Mouse (Mus musculus) left cerebral cortex, adult 11 months (tissue): ENCODE measurements around the gene 1810010D01Rik.
A peak's percentile ranks its signal among the peaks of the same experiment; 100 is the strongest.

Source experiments
- DNase-seq: peaks from one replicate; pipeline ENCODE4 v3.0.0; 2022; ENCODE audit warnings: low spot score

Gene 1810010D01Rik

DNA sequence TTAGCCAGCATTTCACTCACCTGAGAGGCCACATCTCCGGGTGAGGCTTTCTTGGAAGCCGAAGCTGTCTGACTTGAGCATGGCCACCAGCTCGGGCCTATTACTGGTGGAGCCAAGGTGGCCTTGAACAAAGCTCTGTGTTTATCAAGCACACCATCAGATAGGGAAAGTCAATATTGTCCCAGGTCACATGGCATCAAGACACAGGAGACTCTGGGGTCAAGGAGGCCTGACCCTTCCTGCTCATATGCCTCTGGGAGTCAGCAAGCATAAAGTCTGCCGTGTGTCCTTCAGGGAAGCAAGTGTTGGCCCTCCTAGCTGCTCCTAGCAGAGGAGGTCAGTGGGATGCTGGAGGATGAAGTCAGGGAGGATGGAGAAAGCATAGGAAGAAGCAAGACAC, at the start of gene 1810010D01Rik:
TSS of gene 1810010D01Rik (minus strand) at position 114 of the 400 bp plus-strand sequence.
- no peak for DNase-seq

DNA sequence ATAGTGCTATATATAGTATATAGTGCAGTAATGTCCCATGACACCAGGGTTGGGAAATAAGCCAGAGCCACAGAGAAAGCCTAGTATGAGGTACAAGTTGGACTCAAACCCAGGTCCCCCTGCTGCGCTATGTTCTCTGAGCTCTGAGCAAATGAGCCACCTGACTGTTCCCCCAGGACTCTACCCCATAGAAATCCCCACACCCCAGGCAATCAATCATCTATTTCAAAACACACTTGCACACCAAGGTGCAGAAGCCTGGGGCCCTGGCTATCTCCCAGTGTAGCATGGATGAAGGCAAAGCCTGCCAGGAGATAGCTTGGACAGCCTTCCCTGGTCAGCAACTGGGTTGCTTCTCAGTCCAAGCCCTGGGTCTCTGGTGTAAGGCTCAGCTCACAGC, 48.2 kb upstream of the 1810010D01Rik start:
- no peak for DNase-seq

DNA sequence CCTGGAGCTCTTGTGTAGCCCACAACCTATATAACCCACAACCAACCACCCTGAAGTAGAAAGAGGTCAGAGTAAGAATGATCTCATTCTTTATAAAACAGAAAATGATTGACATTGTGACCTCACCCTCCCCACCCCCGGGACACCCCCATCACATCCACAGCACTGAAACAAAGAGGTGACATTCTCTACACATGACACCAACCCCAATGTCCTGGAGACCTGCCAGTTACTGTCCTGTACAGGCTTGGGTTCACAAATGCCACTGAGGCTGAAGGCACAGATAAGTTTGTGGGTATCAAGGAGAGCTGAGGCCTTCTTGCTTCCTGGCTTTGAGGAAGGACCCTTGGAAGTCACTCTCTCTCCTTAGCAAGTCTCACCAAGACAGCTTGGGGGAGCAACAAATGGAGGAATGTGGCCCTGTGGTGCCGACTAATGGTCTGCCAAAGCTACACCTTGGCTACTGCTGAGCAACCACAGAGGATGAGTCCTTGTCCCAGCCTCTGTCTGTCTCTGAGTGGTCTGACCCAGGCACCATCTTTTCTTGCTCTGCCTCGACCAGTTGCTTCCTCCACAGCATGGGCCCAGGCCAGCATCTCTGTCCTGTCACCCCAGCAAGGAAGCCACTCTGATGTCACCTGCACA, 46.2 kb upstream of the 1810010D01Rik start:
- no peak for DNase-seq

DNA sequence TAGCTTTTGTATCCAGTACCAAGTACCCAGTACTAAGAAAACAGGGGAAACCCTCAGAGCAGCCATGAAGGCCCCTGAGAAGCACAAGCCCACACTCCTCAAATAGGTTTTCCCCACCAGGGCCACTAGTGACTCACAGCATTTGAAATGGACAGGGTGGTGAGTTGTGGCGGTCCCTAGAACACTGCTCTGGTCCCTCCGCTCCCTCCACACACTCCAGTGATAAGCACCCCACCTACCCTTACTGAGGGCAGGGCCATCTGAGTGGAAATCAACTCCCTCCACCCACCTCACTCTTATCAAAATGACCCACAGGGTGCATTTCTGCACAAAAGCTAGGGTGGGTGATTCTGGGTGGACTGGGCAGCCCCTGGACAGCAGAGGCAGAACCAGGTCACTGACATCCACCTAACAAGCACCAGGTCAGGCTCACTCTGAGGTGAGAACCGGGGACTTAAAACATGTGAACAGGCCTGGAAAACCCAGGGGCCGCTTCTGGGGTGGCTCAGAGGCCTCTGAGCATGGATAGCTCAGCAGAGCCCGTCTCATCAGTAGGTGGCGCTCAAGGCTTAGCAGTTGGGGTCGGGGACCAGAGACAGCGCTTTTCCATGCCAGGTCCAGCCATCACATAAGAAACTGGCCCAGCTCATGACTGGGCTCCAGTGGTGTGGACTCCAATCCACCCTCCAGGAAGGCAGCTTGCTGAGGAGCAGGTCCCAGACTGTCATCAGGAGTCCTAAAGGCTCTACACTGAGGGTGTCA, 45.0 kb upstream of the 1810010D01Rik start:
- DNase-seq = peak; percentile 59

DNA sequence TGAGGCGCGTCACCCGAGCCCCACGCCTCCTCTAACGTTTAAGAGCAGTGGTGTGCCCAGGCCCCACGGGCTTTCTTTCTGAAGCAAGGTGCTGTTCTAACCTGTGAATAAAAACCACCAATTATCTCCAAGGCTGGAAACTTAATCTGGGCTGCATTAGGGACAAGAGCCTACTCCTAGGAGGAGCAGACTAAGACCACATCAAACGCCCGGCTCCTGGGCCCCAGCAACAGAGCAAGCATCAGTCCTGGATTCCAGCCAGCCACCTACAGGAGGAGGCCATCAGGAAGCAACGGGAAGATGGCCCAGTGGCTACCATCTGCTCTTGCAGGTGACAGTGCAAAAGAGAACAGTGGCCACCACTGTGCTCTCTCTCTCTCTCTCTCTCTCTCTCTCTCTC, 42.3 kb upstream of the 1810010D01Rik start:
- DNase-seq = no peak

DNA sequence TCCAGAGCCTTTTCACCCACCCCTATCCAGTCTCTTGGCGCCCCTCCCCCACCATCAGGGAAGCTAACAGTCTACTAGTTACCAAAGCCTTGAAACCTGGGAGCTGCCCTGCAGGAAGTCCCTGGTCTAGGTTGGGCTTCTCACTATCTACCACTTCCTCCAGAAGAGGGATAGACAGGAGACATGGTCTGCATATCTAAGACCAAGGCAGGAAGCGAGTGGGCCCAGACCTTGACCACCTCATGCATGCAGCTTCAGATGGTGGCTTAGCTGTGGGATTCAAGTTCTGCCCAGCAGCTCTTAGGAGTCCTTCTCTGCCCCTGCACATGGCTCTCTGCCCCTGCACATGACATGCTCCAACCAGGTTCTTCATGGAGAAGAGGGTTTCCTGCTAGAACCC, 41.0 kb upstream of the 1810010D01Rik start:
- DNase-seq = no peak

DNA sequence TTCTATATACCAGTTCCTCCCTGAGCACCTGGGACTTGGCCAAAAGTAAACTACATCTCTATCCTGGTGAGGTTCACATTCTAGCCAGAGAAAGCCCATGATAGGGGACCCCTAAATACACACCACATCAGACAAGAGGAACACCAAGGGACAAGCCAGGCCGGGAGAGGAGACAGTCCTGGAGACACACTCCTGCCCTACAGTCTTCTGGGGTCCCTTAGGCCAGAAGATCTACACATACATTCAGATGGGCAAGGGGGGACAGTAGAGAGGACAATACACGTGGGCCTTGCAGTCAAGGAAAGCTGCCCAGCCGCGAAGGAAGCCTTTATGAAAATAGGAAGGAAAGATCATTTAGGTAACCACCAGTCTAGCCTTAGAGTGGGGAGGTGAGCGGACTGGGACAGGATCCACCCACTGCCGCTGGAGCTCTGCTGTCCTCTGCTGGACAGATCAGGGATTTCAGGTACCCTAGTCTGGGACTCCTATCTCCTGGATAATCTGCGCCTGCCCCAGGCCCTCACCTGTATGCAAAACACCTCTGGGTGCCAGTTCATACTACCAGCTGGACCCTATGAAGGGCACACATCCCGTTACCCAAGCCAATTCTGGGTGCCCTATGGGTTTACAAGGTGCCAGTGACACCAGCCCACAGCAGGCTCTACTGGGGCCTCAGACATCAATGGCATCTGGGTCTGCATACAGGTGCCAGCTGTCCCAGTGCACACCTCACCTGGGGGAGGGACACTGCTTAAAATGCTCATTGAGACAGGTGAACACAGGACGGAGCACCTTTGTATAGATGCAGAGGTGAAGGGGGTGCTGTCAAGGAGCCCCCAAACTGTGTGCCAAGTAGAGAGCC, 35.2 kb upstream of the 1810010D01Rik start:
- DNase-seq = peak; percentile 51

DNA sequence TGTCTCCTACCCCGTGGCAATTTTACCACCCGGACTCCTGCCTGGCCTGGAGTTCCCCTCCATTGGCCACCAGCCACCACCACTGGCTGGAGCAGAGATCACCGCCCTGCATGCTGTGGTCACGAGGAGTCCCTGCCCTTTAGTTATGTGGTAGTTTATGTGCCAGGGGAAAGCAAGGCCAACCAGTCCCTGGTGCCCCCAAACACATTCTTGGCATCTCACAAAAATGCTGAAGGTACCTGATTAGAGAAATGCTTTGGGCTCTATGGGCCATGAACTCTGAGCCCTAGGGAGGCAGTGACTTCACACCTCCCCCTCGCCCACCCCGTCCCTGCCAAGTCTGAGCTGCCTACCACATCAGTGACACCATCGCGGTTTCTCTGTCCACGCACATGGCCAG, 34.1 kb upstream of the 1810010D01Rik start:
- DNase-seq = no peak

DNA sequence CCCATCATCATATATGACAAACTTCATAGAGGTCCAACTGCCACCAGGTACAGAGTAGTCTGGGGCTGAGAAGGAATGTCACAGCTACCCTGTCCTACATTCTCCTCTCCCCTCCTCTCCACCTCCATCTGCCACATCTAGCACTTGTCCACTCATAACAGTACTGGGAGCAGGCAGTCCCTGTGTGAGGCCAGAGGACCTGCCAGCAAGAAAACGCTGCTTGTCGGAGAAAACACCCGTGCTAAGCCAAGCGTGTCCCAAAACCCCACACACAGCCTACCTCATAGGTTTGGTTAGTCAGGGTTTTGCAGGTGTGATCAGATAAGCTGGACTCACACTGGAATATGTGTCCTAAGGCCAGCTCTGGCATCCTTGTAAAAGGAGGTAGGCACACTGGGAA, 33.0 kb upstream of the 1810010D01Rik start:
- DNase-seq = no peak

DNA sequence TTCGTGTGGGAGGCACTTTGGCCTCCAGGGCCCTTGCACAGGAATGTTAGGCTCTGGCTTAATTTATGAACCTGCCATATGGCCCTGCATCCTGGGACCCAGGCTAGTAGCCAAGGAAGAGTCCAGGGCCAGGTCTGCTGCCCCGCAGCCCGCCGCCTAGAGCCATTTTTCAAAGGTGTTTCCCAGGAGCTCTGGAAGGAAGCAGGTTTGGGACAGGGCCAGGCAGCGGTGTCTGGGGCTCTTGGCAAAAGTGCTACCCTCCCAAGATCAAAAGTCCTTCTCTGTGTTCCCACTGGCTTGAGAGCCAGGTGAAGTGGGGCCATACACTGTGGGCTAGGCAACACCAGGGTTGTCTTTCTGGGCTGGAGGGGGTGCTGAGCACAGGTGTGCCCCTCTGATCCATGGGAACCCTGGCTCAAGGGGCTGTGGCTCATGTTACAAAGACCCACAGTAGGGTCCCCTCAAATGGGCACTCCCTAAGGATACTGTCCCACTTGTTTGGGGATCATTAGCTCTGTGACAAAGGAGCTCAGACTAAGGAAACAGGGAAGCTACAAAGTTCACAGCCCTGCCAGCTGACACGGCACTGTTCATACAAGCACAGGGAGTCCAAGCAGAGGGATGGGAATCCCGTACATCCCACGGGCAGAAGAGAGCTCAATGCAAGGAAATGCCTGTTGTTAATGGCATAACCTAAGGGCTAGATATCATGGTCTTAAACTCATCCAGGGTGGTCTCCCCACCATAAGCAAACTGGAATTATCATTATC, 32.0 kb upstream of the 1810010D01Rik start:
- DNase-seq = no peak

DNA sequence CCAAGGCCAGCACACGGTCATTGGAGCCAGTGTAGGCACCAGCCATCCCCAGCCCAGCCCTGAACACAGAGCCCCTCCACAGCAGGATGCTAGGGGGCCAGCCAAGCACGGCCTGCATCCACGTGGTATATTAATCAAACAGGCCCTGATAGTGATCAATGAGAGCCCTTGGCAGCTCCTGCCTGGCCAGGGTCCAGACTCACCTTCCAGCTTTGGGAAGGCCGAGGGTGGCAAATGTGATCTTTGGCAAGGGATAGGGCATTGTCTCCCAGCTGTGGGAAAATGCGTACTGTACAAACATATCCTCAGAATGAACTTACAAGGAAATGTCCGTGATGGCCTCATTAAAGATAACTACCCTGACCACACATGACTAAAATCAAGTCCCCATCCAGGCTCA, 31.2 kb upstream of the 1810010D01Rik start:
- DNase-seq = no peak

DNA sequence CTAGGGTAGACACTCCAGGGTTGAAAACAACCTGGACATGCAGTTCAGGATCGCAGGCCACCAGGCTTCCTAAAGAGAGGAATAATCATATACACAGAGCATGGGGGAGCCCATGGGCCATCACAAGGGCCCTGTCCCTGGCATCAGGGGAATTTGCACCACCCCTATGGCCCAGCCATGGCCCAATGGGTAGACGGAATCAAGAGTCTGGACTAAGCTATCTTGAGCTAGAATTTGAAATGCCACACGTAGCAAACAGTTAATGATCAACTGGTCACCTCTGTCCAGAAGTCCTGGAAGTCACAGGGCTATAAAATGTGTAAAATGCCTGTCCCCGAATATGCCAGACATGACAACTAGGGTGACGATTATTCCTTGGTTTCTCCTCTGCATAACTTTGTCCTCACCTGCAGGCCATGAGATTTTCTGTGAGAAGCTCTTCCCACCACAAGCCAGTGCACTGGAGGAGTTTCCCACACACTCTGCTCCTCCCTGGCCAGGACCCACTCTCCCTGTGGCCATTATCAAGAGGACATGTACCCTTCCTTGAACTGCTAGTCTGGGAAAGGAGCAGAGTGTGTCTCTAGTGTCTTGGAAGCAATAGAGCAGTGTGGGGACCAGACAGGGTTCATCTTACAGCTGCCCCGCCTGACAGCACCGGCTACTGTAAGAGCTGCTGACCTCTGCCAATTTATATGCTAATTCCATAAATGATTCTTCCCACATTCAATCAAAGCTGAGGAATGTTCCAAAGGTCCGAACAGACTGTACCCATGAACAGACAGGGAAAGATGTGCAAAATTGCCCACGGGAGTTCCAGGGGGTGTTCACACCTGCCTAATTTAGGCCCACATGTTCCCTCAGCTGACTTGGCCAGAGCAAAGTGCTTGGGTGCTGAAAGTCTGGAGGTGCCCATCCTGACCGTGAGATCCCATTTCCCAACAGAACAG, 27.2 kb upstream of the 1810010D01Rik start:
- DNase-seq = no peak

DNA sequence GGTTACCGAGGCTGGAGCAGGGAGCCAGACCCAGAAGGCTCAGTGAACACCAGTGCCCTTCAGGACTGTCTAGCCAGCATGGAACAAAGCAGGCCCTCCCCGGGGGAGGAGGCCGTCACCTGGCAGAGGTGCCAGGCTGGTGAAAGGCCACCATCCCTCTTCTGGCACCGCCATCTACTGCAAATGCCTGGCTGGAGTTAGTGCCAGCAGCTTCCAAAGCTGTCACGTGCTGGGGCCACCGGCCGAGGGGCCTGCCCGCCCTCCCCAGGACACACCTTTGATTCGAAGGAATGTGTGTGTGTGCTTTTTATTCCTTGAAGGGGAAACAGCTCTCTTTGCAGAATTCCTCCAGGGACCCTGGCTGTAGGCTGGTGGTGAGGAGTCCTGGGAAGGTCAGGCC, 23.7 kb upstream of the 1810010D01Rik start:
- no peak for DNase-seq

DNA sequence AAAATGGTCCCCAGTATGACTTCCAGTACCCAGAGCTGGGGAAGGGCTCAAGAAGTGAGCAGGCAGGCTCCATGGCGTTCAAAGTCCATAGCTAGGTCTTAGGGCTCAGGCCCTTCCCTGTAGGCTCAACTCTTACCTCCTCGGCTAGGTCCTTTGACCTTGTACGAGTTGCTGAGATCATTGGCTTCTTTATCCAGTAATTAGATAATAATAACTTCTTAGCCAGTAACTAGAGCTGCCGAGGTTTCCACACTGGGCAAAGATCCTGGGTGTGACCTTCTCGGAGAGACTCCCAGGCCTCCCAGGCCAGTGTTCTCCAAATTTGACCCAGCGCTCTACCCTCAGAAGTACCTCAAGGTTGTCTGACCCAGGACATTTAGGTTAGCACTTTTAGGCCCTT, 18.7 kb upstream of the 1810010D01Rik start:
- no peak for DNase-seq

DNA sequence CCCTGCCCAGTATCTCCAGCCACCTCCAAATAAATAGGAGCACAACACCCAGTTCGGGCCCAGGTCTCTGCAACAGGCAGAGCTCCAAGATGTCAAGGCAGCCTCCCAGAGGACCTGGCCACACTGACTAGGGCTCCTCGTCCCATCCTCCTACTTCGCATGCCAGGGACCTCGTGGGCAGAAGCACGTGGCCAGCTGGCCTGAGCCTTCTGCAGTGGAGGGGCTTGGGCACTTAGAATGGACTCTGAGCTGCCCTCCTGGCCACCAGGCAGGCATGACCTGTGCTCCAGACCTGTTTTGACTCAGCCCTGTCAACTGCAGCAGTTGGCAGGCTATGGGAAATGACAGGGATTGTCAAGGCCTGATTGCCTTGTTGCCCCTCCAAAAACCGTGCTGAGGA, 17.7 kb upstream of the 1810010D01Rik start:
- DNase-seq = no peak

DNA sequence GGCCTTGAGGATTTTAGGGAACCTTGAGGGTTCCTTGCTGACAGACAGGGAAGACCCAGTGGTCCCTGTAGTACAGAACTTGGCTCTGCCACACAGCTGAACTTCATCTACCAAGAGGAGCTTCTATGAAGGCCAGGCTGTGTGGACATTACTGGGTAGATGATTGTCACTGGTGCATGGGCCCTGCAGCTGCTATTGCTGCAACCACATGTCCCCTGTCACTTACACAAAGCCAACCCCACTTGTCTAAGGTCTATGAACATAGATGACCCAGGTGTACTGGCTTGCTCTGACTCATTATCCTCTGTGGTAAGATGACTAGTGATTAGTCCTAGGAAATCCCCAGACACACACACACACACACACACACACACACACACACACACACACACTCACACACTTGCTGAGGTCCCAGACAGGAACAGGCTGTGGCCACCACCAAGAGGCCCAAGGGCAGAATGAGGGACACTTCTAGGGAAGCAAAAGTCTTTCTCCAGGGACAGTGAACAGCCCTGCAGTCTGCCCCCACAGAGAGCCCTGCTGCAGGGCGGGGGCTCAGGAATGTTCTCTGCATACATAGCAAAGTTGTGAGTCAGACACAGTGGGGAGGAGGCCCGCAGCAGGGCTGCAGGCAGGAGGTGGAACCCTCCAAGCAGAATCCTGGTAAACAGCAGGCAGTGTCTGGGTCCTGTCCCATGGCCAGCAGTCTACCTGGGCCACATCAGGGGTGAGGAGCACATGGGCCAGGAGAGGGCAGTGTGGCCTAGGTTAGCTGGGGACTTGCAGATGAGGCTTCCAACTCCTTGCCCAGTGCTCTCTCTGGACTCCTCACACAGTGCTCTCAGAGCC, 14.1 kb upstream of the 1810010D01Rik start:
- DNase-seq = no peak

DNA sequence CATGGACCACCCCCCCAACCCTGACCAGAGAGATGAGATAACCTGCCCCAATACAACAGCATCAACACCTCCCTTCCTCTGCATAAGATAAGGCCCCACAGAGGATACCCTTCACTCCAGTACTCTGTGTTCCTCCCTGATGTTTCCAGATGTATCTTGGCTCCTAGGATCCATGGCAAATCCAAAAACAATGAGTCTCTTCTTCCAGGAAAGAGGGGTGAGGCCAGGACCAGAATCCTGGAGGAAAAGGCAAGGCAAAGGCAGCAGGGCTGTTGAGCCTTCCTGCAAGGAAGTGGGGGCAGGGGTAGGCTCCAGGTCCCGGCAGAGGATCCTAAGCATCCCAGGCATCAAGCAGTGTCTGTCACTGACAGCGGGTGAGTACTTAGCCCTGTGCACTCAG, 13.4 kb upstream of the 1810010D01Rik start:
- no peak for DNase-seq

DNA sequence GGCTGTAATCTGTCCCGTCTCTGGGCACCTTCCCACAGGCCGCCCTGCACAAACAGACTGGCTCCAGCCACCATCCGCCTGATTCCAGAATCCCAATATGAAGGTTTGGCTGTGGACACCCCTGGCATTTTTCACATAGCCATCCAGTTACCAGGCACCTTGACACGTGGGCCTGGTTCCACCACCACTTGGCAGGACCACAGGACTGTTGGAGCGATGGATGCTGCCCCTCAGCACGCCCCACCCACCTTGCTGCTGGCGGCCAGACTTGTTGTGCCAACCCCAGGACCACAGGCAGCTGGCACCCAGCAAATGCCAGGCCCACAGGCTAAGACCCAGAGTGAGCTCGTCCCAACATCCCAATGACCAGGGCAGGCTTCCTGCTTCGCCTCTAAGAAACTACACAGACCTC, 11.5 kb upstream of the 1810010D01Rik start:
- no peak for DNase-seq

DNA sequence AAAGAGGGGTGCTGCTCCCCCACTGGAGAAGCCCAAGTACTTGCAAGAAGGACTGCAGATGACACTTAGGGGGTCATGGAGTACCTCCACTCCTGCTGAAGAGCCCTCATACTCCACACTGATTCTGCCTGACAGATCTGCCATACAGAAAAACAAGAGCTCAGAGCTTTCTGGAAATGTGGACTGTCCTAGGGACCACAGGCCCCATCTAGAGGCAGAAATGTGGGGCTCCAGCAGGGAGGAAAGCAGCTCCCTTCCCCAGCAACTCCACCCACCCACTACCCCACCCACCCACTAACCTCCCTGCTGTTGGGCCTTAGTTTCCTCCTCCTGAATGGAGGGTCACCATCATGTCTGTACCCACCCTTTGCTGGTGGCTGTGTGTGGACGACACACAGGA, 8.7 kb upstream of the 1810010D01Rik start:
- DNase-seq = no peak

DNA sequence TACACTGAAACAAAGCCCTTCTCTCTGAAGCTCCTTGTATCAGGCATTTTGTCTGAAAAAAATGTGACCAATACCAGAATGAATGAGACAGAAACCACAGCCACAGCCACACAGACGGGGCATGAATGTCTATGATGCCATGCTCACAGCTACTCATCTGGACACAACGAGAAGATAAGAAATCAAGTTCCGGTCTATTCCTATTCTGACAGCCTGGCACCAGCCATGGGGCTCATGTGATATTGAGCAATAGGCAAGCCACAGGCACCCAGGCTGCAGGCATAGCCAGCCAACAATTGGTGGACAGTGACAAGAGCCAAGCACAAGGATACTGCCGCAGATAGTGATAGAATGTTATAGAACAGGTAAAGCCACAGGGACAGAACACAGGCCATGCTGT, 7.6 kb upstream of the 1810010D01Rik start:
- DNase-seq = no peak
